Mouse (Mus musculus) cerebellum, postnatal 14 days (tissue): Measurements from ENCODE around the gene Efhc2.

Source experiments
- DNase-seq, 2 experiments: peaks; one replicate each; pipeline ENCODE4 v3.0.0; 2021; ENCODE audit warnings: mixed read lengths in 2 of 2

Efhc2 gene

DNA sequence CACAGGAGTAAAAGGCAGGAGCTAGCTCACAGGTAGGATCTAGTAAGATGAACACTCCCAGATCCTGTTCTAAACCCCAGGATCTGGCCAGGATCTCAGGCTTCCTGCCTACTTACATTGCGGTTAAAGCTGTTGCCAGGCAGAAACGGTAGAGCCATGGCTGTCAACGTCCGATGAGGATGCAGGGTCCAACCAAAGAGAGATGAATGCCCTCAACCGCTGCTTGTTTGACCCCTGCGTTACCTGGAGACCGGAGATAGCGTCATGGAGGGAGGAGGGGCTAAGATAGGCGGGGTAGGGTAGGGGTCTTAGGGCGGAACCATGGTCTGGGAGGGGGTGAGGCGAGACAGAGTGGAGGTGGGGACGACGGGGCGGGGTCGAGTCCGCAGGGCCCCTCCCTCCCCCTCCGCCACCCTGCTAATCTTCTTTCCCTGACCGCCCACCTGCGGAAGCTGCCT lies at the start of gene Efhc2:
Efhc2 (minus strand) TSS at position 243 of the 458 bp plus-strand sequence.
- DNase-seq = peak; percentile 47 to 51

DNA sequence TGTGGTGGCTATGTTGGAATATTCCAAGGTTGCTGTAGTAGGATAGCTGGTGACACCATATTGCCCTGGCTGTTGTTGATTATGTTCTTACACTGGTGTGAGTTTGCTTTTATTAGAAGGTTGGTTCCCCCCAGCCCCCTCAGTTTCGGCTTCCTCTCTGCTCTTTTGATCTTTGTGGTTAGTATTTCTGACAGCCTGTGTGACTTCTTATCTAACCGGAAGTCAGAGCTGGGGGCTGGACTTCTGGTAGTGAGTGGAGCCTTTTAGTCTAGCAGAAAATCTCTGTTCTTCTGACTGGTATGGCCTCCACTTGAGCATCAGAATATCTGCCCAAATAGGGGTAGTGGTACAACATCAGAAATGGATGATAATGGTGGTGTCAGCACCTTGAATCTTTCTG lies 45.9 kb upstream of the Efhc2 start:
- no peak for DNase-seq

DNA sequence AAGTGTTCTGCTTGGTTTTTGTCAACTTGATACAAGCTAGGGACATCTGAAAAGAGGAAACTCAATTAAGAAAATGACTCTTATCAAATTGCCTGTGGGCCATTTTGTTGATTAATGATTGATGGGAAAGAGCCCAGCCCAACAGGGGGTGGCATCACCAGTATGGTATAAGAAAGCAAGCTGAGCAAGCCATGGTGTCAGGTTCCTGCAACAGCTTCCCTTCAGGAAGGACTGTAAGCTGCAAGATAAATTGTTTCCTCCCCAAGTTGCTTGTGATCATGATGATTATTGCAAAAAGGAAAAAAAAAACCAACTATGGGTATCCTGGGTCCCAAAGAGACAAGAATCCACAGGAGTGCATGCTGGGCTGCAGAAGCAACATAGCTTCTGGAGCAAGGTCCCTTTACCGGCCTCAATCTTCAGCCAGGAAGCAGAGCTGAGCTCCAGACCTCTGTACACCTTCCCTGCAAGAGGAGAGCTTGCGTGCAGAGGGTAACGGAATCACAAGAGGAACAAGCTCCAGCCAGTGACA lies 18.8 kb downstream of the Efhc2 start:
- DNase-seq = no peak

DNA sequence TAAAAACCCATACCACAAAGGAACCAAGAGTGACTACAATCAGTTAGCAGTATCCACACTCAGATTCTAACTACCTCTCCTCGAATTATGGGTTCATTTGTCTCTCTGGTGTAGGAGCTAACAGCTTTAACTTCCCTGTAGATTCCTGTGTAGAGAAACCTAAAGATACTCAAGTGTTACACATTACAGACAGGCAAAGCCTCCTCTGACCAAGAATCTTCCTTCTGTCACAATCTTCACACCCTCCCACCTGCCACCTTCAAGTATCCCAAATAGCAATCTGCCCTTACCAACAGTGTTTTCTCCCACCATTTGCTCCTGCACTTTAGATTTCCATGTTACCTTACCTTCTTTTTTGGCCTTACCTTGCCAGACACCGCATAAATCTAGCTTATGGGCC lies 35.3 kb downstream of the Efhc2 start:
- no peak for DNase-seq

DNA sequence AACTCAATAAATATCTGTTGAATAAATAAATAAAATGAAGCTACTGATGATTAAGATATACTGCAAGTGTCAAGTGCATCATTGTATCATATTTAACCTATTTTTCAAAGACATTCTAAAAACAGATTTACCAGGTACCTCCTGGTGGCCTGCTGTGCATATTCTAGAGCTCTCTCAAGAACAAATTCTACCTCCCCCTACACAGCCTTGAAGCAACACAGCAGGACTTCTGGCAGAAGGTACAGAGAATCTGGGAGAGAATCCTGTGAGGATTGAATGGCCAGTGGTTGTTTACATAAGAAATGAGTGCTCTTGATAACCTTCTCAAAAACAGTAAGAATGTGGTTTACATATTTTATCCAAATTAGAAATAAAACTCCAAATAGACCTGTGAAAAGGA lies 94.0 kb downstream of the Efhc2 start:
- peak; percentile 15 for DNase-seq

DNA sequence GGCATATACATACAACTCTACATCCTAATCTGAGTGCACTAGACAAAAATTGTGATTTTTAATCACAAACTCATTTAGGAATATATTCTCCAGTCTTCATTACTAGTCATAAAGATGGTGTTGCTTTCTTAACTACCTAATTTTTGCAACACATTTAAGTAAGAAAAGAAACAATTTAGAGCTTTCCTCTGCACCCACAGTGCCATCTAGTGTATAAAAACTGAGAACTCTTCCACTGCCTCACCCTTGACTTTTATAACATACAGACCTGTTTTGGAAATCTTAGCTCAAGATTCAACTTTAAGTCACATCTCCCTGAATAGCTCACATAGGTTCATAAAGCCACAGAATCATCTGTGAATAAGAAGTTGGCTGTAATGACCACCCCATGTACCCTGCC lies 101.7 kb downstream of the Efhc2 start:
- peak; percentile 2 to 15 for DNase-seq

DNA sequence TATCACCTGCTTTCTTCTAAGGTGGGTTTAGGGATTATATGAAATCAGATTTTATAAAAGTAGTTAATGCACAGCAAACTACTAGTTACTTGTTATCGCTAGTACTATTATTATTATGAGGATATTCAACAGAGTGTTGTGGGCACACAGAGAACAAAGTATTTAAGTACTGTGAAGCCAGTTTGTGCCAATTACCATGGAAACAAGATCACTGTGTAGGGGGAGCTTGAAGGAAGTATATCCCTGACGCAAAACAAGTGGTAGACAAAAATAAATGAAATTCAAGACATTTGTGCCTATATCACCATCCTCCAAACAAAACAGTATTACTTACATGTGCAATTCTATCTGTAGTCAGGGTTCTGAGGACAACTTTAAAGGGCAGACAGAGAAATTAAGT lies 105.7 kb downstream of the Efhc2 start:
- no peak for DNase-seq

DNA sequence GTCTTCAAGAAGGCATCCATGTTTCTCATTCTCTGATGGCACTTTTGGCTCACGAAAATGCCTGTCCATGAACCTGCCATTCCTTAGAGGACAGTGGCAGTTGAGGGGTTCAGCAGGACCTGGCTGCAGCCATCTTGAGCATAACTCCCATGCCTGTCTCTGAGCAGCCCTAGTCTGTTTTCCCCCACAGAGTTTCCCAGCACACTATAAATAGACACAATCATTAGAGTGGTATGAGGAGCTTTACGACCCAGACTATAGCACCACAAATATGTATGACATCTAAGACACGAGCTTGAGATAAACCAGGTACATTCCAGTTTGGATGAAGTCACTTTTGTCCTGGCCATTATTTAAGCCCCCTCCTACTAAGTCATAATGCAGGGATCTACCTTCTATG lies 143.4 kb downstream of the Efhc2 start:
- no peak for DNase-seq

DNA sequence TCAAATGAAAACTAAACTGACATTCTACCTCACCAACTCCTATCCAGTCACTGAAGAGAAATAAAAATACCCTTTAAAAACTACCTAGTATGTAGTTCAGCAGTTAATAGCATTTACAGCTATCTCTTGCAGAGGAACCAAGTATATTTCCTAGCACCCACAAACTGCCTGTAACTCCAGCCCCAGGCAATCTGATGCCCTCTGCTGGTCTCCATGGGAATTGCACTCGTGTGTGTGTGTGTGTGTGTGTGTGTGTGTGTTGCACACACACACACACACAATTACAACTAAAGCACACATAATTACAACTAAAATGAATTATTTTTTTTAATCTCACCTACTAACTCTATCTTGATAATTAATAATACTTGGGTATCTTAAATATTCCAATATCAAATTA lies 153.5 kb downstream of the Efhc2 start:
- no peak for DNase-seq
